Mouse (Mus musculus) C2C12 (cell line): Measurements from ENCODE around the gene Rtp2. TPM values are rescaled to one million over a fixed set of nuclear protein-coding genes. Genes with fewer than 3 reads are reported as not detected.

ENCODE experiments used
- H3K27me3 ChIP-seq: one replicate; pipeline ENCODE4 v1.6.1; 2011; ENCODE audit not compliant: control insufficient read depth, insufficient read depth, insufficient read length
- H3K36me3 ChIP-seq: one replicate; pipeline ENCODE4 v1.6.1; 2011; ENCODE audit not compliant: control insufficient read depth, insufficient read depth
- H3K4me3 ChIP-seq: one replicate; pipeline ENCODE4 v1.5.1; 2011; ENCODE audit warnings: mild to moderate bottlenecking, control low read depth; ENCODE audit not compliant: poor library complexity, insufficient read depth, severe bottlenecking
- H3K79me2 ChIP-seq: one replicate; pipeline ENCODE4 v1.6.1; 2011; ENCODE audit not compliant: control insufficient read depth, insufficient read depth
- H3K79me3 ChIP-seq: one replicate; pipeline ENCODE4 v1.6.1; 2011; ENCODE audit warnings: low read depth, control low read depth
- H3ac ChIP-seq: one replicate; pipeline ENCODE3; 2011; ENCODE audit warnings: low read depth; ENCODE audit not compliant: control insufficient read depth, insufficient read length
- CEBPB ChIP-seq: IDR thresholded peaks from one replicate; pipeline ENCODE4 v1.6.1; 2011; ENCODE audit warnings: low read depth, mild to moderate bottlenecking, control low read depth, moderate library complexity
- CTCF ChIP-seq: IDR thresholded peaks from one replicate; pipeline ENCODE4 v1.5.1; 2011; ENCODE audit not compliant: control insufficient read depth, insufficient read depth, insufficient read length
- FOSL1 ChIP-seq: IDR thresholded peaks from one replicate; pipeline ENCODE4 v1.8.0; 2011; ENCODE audit warnings: mild to moderate bottlenecking, low read length; ENCODE audit not compliant: poor library complexity, insufficient read depth, severe bottlenecking
- MAX ChIP-seq: IDR thresholded peaks from one replicate; pipeline ENCODE4 v1.6.1; 2011; ENCODE audit warnings: mild to moderate bottlenecking, control low read depth
- MYOD1 ChIP-seq: IDR thresholded peaks from one replicate; pipeline ENCODE4 v1.6.1; 2011; ENCODE audit warnings: low read depth; ENCODE audit not compliant: control insufficient read depth, insufficient read length
- MYOG ChIP-seq: IDR thresholded peaks from one replicate; pipeline ENCODE4 v1.6.1; 2011; ENCODE audit not compliant: control insufficient read depth, insufficient read length; ENCODE audit errors: extremely low read depth
- USF1 ChIP-seq: IDR thresholded peaks from one replicate; pipeline ENCODE4 v1.6.1; 2011; ENCODE audit warnings: low read depth, mild to moderate bottlenecking, control low read depth, moderate library complexity
- polyA plus RNA-seq: library from polyadenylated mRNA; unstranded; fragments of >200 nt; fragmentation: generic; extraction: Trizol; gene quantifications from one replicate; pipeline ENCODE4 v1.2.1, GENCODE M21; 2012; ENCODE audit warnings: missing spikeins

Rtp2 gene
- polyA plus RNA-seq, 1 experiment: not detected

DNA sequence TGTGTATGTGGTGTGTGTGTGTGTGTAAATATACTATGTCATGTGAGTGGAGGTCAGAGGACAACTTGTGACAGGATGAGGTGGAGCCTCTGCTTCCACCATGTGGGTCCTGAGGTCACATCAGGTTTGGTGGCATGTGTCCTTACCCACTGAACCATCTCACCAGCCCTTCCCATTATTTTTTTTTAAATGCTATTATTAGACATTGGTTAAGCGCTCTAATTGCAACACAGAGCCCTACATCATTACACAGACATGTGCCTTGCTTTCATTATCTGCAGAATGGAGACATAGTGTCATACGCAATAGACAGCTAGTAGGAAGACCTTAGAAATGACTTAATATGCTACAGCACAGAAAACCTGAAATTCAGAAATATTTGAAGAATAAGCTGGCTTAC, 44.0 kb upstream of the Rtp2 start:
- TF ChIP-seq FOSL1: no peak
- TF ChIP-seq MYOD1: no peak
- no peak for TF ChIP-seq MYOG
- no peak for TF ChIP-seq USF1
- TF ChIP-seq MAX: no peak
- no peak for TF ChIP-seq CTCF
- no peak for TF ChIP-seq CEBPB
- peaks cover 29% of the 10 kb centered on the region for H3K79me2 ChIP-seq

DNA sequence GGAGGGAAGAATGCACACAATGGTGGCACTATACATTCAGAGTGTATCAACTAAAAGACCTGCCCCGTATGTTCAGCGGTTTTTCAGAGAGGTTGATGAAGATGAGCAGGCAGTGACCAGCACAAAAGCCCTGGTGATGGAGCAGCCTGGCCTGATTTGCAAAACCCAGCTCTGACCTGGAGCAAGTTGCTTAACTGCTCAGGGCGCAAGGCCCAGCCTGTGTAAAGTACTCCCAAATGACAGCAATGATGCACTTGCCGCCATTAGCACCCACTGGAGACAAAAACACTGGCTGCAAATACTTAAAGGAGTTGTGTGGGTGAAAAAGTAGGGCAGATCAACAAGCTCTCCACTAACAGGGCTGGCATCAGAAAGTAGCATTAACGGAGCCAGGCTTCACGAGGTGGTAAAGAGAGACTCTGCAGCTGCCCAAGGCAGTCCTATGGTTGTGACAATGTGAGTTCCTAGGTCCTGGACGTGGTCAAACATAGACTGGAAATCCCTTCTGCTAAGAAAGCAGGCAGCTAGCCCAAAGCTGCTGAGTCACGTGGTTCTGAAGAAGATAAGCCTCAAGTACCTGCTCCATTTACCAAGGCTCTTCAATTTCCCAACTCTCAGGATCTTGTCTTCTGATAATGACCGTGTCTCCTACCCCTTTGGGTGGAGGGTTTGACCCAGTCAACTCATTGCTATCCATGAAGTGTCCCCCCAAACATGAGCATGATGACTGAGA, 41.6 kb upstream of the Rtp2 start:
- no peak overlapping the region for H3K4me3 ChIP-seq
- peaks cover 1% of the 10 kb centered on the region for H3K79me3 ChIP-seq
- no peak overlapping the region for H3ac ChIP-seq
- TF ChIP-seq USF1: no peak
- TF ChIP-seq CTCF: no peak
- no peak for TF ChIP-seq MYOG
- TF ChIP-seq FOSL1: no peak
- TF ChIP-seq MAX: no peak
- TF ChIP-seq MYOD1: no peak
- no peak for TF ChIP-seq CEBPB
- H3K36me3 ChIP-seq: peaks cover 87% of the 10 kb centered on the region
- peaks cover 5% of the 10 kb centered on the region for H3K79me2 ChIP-seq
- H3K27me3 ChIP-seq: no peaks in the 10 kb centered on the region

More for the DNA sequence above, 44.0 kb upstream of the Rtp2 start:
- H3K27me3 ChIP-seq: no peaks in the 10 kb centered on the region
- no peak overlapping the region for H3ac ChIP-seq
- H3K36me3 ChIP-seq: peaks cover 63% of the 10 kb centered on the region
- H3K79me3 ChIP-seq: peaks cover 5% of the 10 kb centered on the region
- H3K4me3 ChIP-seq: no peak overlapping the region

DNA sequence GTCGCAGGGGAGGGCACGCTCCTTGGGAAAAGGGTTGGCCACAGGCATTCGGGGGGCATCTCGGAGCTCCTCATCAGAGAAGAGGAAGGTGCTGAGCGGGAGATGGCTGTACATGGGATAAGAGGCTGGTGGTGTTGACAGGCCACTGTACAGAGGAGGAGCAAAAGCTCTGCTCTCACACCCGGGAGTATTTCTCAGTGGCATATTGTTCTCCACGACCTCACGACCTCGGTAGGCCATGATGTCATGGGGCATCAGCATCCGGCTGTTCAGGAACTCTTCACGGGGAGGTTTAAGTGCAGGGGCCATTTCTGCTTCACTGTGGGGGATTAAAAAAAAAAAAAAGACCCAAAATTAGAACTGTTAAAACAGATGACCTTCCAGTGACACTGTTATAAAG, 40.7 kb upstream of the Rtp2 start:
- no peaks in the 10 kb centered on the region for H3K27me3 ChIP-seq
- peaks cover 1% of the 10 kb centered on the region for H3K79me3 ChIP-seq
- peaks cover 96% of the 10 kb centered on the region for H3K36me3 ChIP-seq
- H3ac ChIP-seq: no peak overlapping the region
- no peak overlapping the region for H3K4me3 ChIP-seq
- TF ChIP-seq FOSL1 (no peak), MYOG (no peak), CEBPB (no peak), USF1 (no peak), MYOD1 (no peak), CTCF (no peak), MAX (no peak)
- H3K79me2 ChIP-seq: no peaks in the 10 kb centered on the region

DNA sequence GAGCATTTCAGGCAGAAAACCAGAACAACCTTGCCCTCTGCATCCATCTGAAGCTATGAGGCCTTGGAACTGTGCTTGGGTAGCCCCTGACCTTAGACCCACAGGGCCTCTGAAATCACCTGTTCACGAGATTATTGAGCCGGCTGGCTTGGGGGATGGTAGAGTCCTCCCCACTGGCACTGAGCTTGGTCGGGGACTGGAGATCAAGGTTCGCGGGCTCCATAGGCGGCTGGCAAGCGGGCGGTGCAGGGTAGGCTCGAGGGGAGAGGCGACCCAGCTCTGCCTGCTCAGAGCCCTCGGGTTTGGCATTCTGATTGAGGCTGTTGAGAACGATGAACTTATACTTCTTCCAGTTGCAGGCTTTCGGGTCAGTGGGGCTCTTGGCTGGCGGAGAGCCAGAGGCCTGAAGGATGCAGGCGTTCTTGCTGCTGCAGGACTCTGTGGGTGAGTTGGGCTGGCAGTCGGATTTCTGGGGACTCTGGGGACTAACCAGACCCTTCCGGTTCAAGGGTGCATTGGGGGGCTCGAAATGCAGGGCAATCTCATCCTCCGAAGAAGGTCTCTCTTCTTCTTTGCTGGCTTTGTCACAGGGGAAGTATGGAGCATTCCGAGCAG, 40.0 kb upstream of the Rtp2 start:
- H3K36me3 ChIP-seq: peaks cover 96% of the 10 kb centered on the region
- no peaks in the 10 kb centered on the region for H3K79me3 ChIP-seq
- no peak overlapping the region for H3K4me3 ChIP-seq
- H3ac ChIP-seq: no peak overlapping the region
- no peaks in the 10 kb centered on the region for H3K27me3 ChIP-seq
- no peaks in the 10 kb centered on the region for H3K79me2 ChIP-seq
- no peak for TF ChIP-seq MYOG
- no peak for TF ChIP-seq FOSL1
- no peak for TF ChIP-seq MAX
- no peak for TF ChIP-seq USF1

DNA sequence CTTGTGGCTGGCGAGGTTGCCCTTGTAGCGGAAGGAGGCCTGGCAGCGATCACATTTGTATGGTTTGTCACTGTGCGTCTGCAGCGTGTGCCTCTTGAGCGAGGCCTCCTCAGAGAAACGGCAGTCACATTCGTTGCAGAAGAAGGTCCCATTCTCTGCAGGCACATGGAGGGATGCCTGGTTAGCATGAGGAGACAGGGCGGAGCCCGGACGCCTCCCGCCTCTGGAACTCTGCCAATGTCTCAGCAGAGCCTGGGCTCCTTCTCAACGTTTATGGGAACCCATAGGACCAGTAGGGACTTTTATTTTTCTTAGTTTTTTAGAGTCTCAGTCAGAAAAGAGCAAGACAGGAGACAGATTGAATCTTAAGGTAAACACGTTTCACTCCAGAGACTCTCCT, 37.7 kb upstream of the Rtp2 start:
- H3K79me2 ChIP-seq: no peaks in the 10 kb centered on the region
- H3K79me3 ChIP-seq: no peaks in the 10 kb centered on the region
- no peak overlapping the region for H3K4me3 ChIP-seq
- no peaks in the 10 kb centered on the region for H3K27me3 ChIP-seq
- peaks cover 95% of the 10 kb centered on the region for H3K36me3 ChIP-seq
- no peak overlapping the region for H3ac ChIP-seq
- TF ChIP-seq MYOG (no peak), FOSL1 (no peak), CEBPB (no peak), MAX (no peak), CTCF (no peak), MYOD1 (no peak), USF1 (no peak)
